Mouse (Mus musculus): Measurements from ENCODE around the gene Pcdh15.

The Pcdh15 gene

DNA sequence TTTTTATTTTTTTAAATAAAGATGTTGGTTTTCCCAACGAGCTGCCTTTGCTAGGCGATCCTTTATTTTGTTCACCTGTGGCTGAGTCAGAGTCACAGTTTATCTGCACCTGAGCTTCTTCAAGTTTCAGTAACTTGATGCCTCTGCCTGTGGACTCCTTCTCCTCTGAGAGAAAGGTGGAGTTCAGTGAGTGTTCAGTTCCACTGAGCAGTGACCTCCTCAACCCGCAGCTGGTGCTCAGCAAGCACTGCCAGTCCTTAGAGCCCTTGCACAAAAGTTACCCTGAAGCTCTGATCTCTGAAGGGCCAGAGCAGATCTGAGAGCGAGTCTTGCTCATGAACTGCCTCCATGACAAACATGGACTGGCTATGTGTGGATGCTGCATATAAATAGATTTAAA is 724.1 kb downstream of the Pcdh15 start:
- DNase-seq = no peak

GRCm38 (mm10) chr10:73826354-73826753 is 727.2 kb downstream of the Pcdh15 start:
- no peak for DNase-seq

DNA sequence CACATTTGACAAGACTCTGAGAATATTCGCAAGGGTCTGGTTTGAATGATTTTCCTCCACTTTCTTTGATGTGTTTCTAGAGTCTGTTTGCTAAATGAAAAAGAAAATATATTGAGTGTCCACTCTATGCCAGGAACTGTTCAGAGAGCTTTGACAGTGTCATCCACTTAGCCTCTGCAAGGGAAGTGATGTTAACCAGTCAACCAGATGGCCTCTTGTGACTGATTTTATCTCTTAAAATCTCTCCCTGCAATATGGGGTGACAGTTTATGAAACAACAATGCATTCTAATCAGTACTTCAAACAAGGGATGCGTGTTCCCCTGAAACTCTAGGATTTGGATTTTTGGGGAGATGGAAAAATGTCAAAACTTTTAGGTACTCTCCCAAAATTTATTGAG is 729.6 kb downstream of the Pcdh15 start:
- no peak for DNase-seq

GRCm38 (mm10) chr10:73844998-73845397 is 745.9 kb downstream of the Pcdh15 start:
- no peak for DNase-seq

DNA sequence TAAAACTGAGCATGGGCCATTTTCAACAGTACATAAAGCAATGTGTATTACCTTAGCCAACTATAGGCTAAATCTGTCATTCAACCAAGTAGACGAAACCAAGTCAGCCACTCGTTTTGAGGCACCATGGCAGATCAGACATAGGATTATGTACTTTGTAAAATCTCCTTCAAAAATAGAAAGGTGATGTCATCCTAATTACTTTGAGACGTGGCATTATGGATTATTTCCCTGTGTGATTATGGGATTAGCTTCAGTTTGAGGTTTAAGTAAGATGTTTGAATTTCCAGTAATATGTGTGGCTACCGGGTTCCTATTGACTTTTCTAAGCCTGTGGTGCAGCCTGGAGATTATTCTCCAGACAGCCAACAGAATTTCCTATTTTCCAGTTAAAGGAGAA is 763.0 kb downstream of the Pcdh15 start:
- DNase-seq = no peak

- no peak for DNase-seq
These were observed 779.0 kb downstream of the Pcdh15 start for GRCm38 (mm10) chr10:73878055-73878728.

GRCm38 (mm10) chr10:73878729-73879067 is 779.6 kb downstream of the Pcdh15 start:
- DNase-seq = no peak

GRCm38 (mm10) chr10:73887771-73888170 is 788.6 kb downstream of the Pcdh15 start:
- no peak for DNase-seq

- DNase-seq = no peak
These were observed 793.1 kb downstream of the Pcdh15 start for GRCm38 (mm10) chr10:73892251-73892650.

DNA sequence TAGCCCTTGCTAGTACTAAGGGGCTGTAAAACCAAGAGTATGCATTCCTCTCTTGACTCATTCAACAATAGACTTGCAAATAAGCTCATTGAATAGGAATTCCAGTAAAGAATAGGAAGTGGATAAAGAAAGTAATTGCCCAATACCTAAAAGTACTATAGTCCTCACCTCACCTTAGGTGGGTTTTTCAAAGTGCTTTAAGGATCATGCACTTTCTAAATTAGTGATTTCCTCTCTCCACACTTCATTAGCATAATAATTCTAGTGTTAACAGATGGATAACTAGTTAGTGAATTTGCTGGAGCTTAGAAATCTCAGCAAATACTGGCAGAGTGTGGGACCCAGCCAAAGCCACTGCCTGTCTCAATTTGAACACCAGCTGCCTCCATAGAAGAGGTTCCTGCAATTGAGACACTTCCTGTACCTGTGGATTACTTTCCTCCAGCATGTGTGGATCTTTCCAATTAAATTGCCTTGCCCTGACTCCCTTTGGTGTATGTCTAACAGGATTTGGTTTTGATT is 797.0 kb downstream of the Pcdh15 start:
- no peak for DNase-seq

DNA sequence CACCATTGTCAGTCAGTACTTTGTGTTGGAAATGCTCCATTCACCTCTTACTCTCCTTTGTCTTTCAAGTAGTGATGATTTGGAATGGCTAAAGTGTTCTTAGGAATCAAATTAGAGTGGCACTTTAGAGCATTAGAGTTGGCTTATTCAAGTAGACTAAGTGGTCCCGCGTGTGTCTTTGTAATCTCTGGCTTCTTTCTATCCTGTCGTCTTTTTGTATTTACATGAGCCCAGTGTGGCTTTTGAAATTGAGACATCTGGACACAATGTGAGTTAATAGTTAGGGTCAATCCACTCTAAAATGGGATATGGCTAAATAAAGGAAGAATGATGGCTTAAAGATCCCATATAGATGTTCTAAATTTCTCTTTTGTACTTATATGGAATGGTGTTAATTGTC is 800.0 kb downstream of the Pcdh15 start:
- DNase-seq = no peak

DNA sequence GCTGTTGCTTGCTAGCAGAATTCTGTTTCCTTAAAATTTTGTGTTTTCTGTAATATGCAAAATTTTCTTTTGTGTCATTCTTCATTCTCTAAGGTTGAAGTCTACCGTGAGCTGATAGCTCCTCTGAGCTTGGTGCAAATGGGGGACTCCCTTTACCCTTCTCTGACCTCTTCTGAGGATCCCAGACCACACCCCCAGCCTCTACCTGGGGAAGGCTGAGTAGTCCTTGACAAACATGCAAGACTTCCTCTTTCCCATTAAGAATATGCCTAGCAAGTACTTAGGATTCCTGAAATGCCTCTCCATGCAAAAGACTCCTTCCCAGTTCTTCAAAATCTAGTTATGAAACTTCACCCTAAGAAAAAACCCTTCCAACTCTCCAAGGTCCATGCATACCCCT is 808.5 kb downstream of the Pcdh15 start:
- DNase-seq = no peak

DNA sequence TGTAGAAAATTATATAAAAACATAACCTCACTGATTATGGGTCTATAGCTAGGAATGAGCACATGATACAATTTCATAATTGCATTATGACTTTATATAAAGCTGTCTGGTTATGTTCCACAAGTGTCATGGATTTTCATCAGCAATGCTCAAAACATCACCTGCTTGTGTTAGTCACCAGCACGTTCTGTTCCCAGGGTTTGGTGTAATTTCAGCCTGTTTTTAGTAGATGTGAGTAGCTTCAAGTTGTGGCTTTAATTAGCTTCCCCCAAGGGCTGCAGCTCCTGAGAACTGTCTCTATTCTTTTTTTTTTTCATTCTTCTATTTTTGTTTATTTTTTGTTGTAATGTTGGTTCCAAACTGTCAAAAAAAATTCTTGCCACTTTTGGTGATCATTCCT is 809.4 kb downstream of the Pcdh15 start:
- no peak for DNase-seq

- DNase-seq = no peak
These were observed 816.0 kb downstream of the Pcdh15 start for GRCm38 (mm10) chr10:73915170-73915569.

DNA sequence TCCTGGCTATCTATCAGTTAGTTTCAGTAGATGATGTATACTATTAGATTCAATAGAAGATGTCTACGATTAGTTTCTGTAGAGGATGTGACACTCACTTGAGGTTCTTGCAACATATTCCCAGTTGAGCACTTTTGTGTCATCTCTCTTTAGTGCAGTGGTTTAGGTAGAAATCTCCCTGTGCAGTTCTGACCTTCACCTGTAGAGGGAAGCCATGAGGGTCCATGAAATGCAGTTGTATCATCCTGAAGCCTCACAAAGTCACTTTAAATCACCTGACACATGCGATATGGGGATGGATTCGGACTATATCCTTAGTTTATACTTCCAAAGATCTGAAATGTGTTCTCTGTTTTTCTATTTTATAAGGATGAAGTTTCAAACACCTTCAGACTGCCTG is 822.4 kb downstream of the Pcdh15 start:
- no peak for DNase-seq

GRCm38 (mm10) chr10:73928672-73929071 is 829.5 kb downstream of the Pcdh15 start:
- no peak for DNase-seq

DNA sequence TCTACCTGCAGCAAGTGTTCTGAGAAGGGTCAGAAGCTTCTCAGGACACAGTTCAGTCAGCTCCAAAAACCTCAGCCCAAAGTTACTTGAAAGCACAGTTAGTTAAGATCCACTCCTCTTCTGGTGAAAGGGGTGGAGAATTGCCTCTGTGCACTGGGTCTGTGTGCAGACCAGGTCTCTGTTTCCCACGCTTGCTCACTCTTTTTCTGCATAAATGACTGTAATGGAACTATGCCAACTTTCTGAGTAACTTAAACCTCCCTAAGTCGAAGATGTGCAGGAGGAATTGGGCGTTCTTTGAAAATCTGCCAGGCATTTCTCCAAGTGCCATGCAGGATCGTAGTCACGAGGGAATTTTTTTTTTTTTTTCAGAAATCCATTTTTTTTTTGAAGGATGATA is 830.6 kb downstream of the Pcdh15 start:
- no peak for DNase-seq

GRCm38 (mm10) chr10:73931185-73931584 is 832.0 kb downstream of the Pcdh15 start:
- DNase-seq = no peak

- DNase-seq = no peak
These were observed 833.0 kb downstream of the Pcdh15 start for GRCm38 (mm10) chr10:73931996-73932679.

- DNase-seq = no peak
These were observed 837.0 kb downstream of the Pcdh15 start for GRCm38 (mm10) chr10:73936121-73936520.

DNA sequence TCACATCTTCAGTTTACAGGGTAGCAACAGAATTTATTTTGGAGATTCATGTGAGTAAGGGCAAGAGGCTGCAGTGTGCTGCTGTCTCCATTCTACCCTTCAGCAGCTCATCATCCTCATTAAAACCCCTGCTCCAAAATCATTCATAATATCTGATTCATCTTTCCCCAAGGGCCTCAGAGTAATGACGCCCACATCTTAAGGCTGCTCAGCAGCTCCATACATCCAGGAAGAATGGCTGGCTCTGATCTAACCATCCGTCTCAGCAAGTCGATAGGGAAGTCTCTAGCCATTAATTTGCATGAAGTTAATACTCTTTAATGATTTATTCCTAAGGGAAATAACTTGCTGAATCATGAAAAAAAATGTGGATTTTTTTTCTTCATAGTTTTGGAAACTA is 839.8 kb downstream of the Pcdh15 start:
- DNase-seq = no peak

DNA sequence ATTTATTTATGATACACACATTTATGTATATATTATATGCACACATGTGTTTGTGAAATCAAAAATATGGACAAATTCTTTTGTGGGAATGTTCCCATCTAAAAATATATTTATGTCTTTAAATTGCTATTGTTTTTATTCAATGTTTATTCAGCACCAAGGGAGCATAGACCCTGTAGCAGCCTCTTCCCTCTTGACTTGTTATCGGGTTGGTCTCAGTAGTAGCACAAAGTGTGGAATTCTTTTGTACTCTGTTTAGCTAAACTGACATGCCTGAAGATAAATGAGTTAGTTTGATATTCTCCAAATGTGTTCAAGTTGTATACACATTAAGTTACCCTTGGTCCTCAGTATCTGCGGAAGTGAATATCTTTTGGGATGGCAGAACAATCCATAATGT is 848.7 kb downstream of the Pcdh15 start:
- DNase-seq = no peak

DNA sequence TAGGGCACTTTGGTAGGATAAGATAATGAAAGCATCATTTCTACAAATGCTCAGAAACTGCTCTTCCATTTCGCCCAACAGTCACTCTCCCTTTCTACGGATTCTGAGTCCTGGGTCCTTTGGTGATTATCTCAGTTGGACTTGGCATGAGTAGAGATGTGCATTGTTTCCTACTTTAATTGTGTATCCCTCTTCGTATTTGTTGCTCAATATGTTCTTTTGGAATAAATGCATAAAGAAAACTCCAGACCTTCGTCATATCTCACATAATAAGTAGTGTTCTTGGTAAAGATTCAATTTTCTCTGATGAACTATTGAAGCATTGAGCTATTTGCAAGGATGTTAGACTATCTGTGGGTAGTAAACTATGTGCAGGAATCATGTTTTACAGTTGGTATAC is 854.2 kb downstream of the Pcdh15 start:
- no peak for DNase-seq

DNA sequence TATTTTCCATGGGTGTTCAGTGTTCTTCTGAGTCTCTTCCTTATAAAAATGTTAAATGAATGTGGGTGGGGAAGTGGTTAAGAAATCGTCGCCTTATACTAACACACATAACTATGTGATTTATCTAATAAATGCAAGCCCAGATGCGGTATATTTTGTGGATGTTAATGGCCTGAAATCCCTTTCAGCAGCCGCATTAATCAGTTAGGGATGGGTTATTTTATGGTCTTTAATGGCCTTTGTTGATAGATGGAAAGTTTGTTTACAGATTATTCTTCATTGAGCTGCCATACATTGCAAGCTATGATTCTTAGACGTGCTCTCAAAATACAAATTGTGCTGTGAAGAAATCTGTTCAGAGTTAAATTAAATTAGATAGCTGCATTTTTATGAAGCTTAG is 884.9 kb downstream of the Pcdh15 start:
- no peak for DNase-seq

DNA sequence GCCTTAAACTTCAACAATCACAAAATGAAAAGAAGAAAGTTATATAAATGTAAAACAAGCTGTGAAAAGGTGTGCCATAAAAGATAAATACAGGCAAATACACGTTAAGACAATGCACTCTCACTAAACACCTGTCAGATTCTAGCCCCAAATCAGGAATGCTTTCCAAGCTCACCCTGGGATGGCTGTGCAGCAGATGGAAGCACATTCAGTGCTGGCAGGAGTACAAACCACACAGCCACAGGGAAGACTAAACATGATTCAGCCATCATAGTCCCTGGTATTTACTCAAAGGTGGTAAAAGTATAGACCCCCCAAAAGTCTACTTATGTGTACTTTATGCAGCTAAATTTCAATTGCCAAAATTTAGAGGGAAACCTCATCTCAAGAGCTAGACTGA is 909.7 kb downstream of the Pcdh15 start:
- DNase-seq = no peak

Measured in thymus, adult 18-20 months (tissue).